Mouse (Mus musculus): ENCODE results near the gene Wwtr1. TPM values are rescaled to one million over a fixed set of nuclear protein-coding genes. Genes with fewer than 3 reads are reported as not detected.

Gene Wwtr1
- polyA plus RNA-seq, 2 experiments: 0.93 to 1.5 TPM

DNA sequence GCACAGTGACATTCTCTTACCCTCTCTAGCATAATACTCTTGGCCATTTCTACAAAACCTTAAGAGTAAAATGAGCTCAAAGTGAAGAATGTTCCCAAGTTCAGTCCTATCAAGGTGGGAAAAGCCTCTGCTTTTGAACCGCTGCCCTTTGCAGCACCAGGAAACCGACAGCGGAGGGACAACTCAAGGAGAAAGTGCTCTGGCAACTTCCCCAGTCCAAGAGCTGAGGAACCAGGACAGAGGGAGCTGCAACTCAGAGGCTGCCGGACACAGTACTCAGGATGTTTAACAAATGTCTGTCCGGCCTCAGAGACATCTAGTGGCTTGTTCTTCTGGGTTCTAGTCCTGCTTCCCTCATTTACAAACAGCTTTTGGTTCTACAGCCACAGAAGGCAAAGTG lies 93.7 kb downstream of the Wwtr1 start:
- Histone ChIP-seq H3K27me3 (ENCODE audit: control insufficient read depth, insufficient read depth, low read length) (no peaks in the 10 kb centered on the region), H3K36me3 (replicated peaks; ENCODE audit: control insufficient read depth, insufficient read depth, low read depth) (no peaks in the 10 kb centered on the region), H3K9ac (replicated peaks) (no peak overlapping the region), H3K27ac (no peak overlapping the region), H3K4me1 (replicated peaks; ENCODE audit: control insufficient read depth in 2 of 2, insufficient read depth in 2 of 2, low read length in 1 of 2) (no peaks in the 10 kb centered on the region), H3K4me3 (ENCODE audit: insufficient read depth in 1 of 2, low read depth in 2 of 2, low read length in 2 of 2) (no peak overlapping the region), H3K4me2 (ENCODE audit: low read depth) (no peak overlapping the region), H3K9me3 (ENCODE audit: control insufficient read depth, low read length) (no peaks in the 10 kb centered on the region)
- WGBS (ENCODE audit: insufficient replicate concordance): 64% methylated on average over 5 of the region's 5 CpGs
- no peak for DNase-seq (ENCODE audit: low read depth in 3 of 3, low spot score in 3 of 3)
- ATAC-seq (ENCODE audit: insufficient read depth): no peak
- TF ChIP-seq EP300 (IDR thresholded peaks at IDR 0.05; ENCODE audit: low read depth) (no peak), CTCF (IDR thresholded peaks at IDR 0.05; ENCODE audit: low read depth) (no peak)

DNA sequence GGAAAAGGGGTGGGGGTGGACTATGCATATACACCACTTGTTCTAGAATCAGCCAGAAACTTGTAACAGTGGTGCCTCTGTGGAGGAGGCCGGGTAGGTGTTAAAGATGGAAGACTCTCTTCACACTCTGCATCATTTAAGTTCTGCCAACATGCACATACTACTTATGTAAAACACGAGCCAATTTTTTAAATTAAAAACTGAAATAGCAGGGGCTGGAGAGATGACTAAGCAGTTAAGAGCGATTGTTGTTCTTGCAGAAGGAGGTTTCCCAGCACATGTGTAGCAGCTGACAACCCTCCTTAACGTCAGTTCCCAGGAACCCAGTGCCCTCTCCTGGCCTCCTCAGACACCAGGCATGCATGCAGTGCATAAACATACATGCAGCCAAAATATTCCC lies 95.1 kb downstream of the Wwtr1 start:
- ATAC-seq (ENCODE audit: insufficient read depth) (no peak), DNase-seq (ENCODE audit: low read depth in 3 of 3, low spot score in 3 of 3) (no peak)
- Histone ChIP-seq H3K27ac (no peak overlapping the region), H3K4me2 (ENCODE audit: low read depth) (no peak overlapping the region), H3K36me3 (replicated peaks; ENCODE audit: control insufficient read depth, insufficient read depth, low read depth) (no peaks in the 10 kb centered on the region), H3K4me3 (ENCODE audit: insufficient read depth in 1 of 2, low read depth in 2 of 2, low read length in 2 of 2) (no peak overlapping the region), H3K4me1 (replicated peaks; ENCODE audit: control insufficient read depth in 2 of 2, insufficient read depth in 2 of 2, low read length in 1 of 2) (no peaks in the 10 kb centered on the region), H3K9ac (replicated peaks) (no peak overlapping the region), H3K27me3 (ENCODE audit: control insufficient read depth, insufficient read depth, low read length) (no peaks in the 10 kb centered on the region), H3K9me3 (ENCODE audit: control insufficient read depth, low read length) (no peaks in the 10 kb centered on the region)
- 54% methylated on average over 4 of the region's 4 CpGs for WGBS (ENCODE audit: insufficient replicate concordance)
- TF ChIP-seq CTCF (IDR thresholded peaks at IDR 0.05; ENCODE audit: low read depth) (no peak), EP300 (IDR thresholded peaks at IDR 0.05; ENCODE audit: low read depth) (no peak)

GRCm38 (mm10) chr3:57474421-57474820 lies 101.3 kb downstream of the Wwtr1 start:
- Histone ChIP-seq H3K36me3 (replicated peaks; ENCODE audit: control insufficient read depth, insufficient read depth, low read depth) (no peaks in the 10 kb centered on the region), H3K27ac (no peak overlapping the region), H3K4me1 (replicated peaks; ENCODE audit: control insufficient read depth in 2 of 2, insufficient read depth in 2 of 2, low read length in 1 of 2) (no peaks in the 10 kb centered on the region; a peak in 1 of 4 replicates), H3K4me3 (ENCODE audit: insufficient read depth in 1 of 2, low read depth in 2 of 2, low read length in 2 of 2) (no peak overlapping the region), H3K9ac (replicated peaks) (no peak overlapping the region), H3K27me3 (ENCODE audit: control insufficient read depth, insufficient read depth, low read length) (no peaks in the 10 kb centered on the region), H3K4me2 (ENCODE audit: low read depth) (no peak overlapping the region), H3K9me3 (ENCODE audit: control insufficient read depth, low read length) (no peaks in the 10 kb centered on the region)
- TF ChIP-seq CTCF (IDR thresholded peaks at IDR 0.05; ENCODE audit: low read depth) (no peak), EP300 (IDR thresholded peaks at IDR 0.05; ENCODE audit: low read depth) (no peak)
- WGBS (ENCODE audit: insufficient replicate concordance): 71% methylated on average over 8 of the region's 8 CpGs
- DNase-seq (ENCODE audit: low read depth in 3 of 3, low spot score in 3 of 3): no peak
- no peak for ATAC-seq (ENCODE audit: insufficient read depth)

GRCm38 (mm10) chr3:57472407-57472806 lies 103.3 kb downstream of the Wwtr1 start:
- H3K9me3 ChIP-seq (ENCODE audit: control insufficient read depth, low read length): no peaks in the 10 kb centered on the region
- no peak overlapping the region for H3K4me3 ChIP-seq (ENCODE audit: insufficient read depth in 1 of 2, low read depth in 2 of 2, low read length in 2 of 2)
- no peak overlapping the region for H3K4me2 ChIP-seq (ENCODE audit: low read depth)
- H3K4me1 ChIP-seq (replicated peaks; ENCODE audit: control insufficient read depth in 2 of 2, insufficient read depth in 2 of 2, low read length in 1 of 2): no peaks in the 10 kb centered on the region; a peak in 1 of 4 replicates
- no peak overlapping the region for H3K9ac ChIP-seq (replicated peaks)
- DNase-seq (ENCODE audit: low read depth in 3 of 3, low spot score in 3 of 3): no peak
- no peaks in the 10 kb centered on the region for H3K27me3 ChIP-seq (ENCODE audit: control insufficient read depth, insufficient read depth, low read length)
- TF ChIP-seq EP300 (IDR thresholded peaks at IDR 0.05; ENCODE audit: low read depth) (no peak), CTCF (IDR thresholded peaks at IDR 0.05; ENCODE audit: low read depth) (no peak)
- 46% methylated on average over 4 of the region's 4 CpGs for WGBS (ENCODE audit: insufficient replicate concordance)
- no peaks in the 10 kb centered on the region for H3K36me3 ChIP-seq (replicated peaks; ENCODE audit: control insufficient read depth, insufficient read depth, low read depth)
- H3K27ac ChIP-seq: no peak overlapping the region
- ATAC-seq (ENCODE audit: insufficient read depth): no peak

DNA sequence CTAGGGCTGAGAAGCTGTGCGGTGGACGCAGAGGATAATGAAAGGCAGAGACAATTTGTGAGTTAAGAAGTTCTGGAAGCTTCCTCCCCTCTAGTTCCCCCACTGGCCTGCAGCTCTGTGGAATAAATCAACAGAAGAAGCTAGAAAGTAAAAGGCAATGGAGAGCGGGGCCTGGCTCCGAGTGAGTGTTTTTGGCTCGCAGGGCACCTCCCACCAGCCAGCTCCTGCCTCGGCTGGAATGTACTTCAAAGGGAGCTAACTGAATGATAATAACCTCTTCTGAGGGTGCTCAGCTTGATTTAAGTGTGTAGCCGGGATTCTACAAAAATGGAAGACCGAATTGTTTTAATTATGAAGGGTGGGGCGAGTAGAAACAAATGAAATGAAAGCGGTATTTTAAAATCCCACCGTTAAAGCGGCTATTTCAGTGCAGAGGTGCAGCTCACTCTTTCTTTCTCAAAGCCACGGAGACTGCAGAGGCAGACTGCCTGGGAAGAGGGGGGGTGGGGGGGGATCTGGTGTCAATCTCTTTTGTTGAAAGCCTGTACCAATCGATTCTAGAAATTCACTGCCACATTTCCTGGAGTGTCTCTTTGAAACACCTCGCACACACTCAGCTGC lies 104.6 kb downstream of the Wwtr1 start:
- Histone ChIP-seq H3K4me2 (ENCODE audit: low read depth) (peak overlapping the region; percentile 11; the same call in 1 of the 2 replicates), H3K27me3 (ENCODE audit: control insufficient read depth, insufficient read depth, low read length) (no peaks in the 10 kb centered on the region), H3K9me3 (ENCODE audit: control insufficient read depth, low read length) (no peaks in the 10 kb centered on the region), H3K27ac (no peak overlapping the region), H3K4me3 (ENCODE audit: insufficient read depth in 1 of 2, low read depth in 2 of 2, low read length in 2 of 2) (no peak overlapping the region), H3K9ac (replicated peaks) (no peak overlapping the region), H3K36me3 (replicated peaks; ENCODE audit: control insufficient read depth, insufficient read depth, low read depth) (no peaks in the 10 kb centered on the region), H3K4me1 (replicated peaks; ENCODE audit: control insufficient read depth in 2 of 2, insufficient read depth in 2 of 2, low read length in 1 of 2) (no peaks in the 10 kb centered on the region; a peak in 1 of 4 replicates)
- DNase-seq (ENCODE audit: low read depth in 3 of 3, low spot score in 3 of 3) (no peak), ATAC-seq (ENCODE audit: insufficient read depth) (no peak)
- no peak for TF ChIP-seq CTCF (IDR thresholded peaks at IDR 0.05; ENCODE audit: low read depth)
- WGBS (ENCODE audit: insufficient replicate concordance): 28% methylated on average over 15 of the region's 15 CpGs

All from liver, embryonic 14.5 days (tissue).